Mouse (Mus musculus) heart, embryonic 16.5 days (tissue): Measurements from ENCODE around the gene Gm42791. TPM values are rescaled to one million over a fixed set of nuclear protein-coding genes. Genes with fewer than 3 reads are reported as not detected.

Experiments
- ATAC-seq: fragments of 200-750 bp; cut with Nextera tagmentation; replicated peaks from 2 replicates; pipeline ENCODE4 v1.8.0; 2017; ENCODE audit warnings: moderate number of reproducible peaks; ENCODE audit not compliant: insufficient read depth, low FRiP score; ENCODE audit errors: extremely low read depth
- H3K27ac ChIP-seq: fragments of 300-500 bp; sonication (generic); 2 replicates; pipeline ENCODE4 v1.5.1; 2014; ENCODE audit warnings: mild to moderate bottlenecking, low read length, control low read depth, moderate library complexity
- H3K27me3 ChIP-seq: fragments of 300-500 bp; sonication (generic); 2 replicates; pipeline ENCODE4 v1.6.1; 2014; ENCODE audit warnings: low read length, mixed read lengths; ENCODE audit not compliant: control insufficient read depth, insufficient read depth
- H3K36me3 ChIP-seq: fragments of 300-500 bp; sonication (generic); 2 replicates; pipeline ENCODE4 v1.6.1; 2014; ENCODE audit not compliant: control insufficient read depth, insufficient read depth
- H3K4me1 ChIP-seq: fragments of 300-500 bp; sonication (generic); 2 replicates; pipeline ENCODE4 v1.6.1; 2014; ENCODE audit warnings: low read length, mixed read lengths; ENCODE audit not compliant: control insufficient read depth, insufficient read depth
- H3K4me2 ChIP-seq: fragments of 300-500 bp; sonication (generic); 2 replicates; pipeline ENCODE4 v1.6.1; 2014; ENCODE audit warnings: low read depth, mild to moderate bottlenecking, control low read depth, low read length
- H3K4me3 ChIP-seq: fragments of 300-500 bp; sonication (generic); 2 replicates; pipeline ENCODE4 v1.5.1; 2014; ENCODE audit warnings: mild to moderate bottlenecking, control low read depth, low read length
- H3K9ac ChIP-seq: fragments of 300-500 bp; sonication (generic); 2 replicates; pipeline ENCODE4 v1.6.1; 2014; ENCODE audit warnings: low read length, control low read depth
- H3K9me3 ChIP-seq: fragments of 300-500 bp; sonication (generic); replicated peaks from 2 replicates; pipeline ENCODE4 v1.6.1; 2016; ENCODE audit warnings: low read length; ENCODE audit not compliant: control insufficient read depth
- WGBS: fragments of 180-500 bp; shearing (Covaris S2); extraction: QIAGEN DNeasy Blood & Tissue Kit; methylation state at CpG from one replicate; pipeline ENCODE4 v1.1.7; 2014; 5-methylcytosine and 5-hydroxymethylcytosine counted together
- polyA plus RNA-seq: library from polyadenylated mRNA; unstranded; fragments of >200 nt; fragmentation: Nextera tagmentation; extraction: Ambion mirVana; gene quantifications from 2 replicates; pipeline ENCODE4 v1.2.1, GENCODE M21; 2015

Gene Gm42791
- polyA plus RNA-seq, 1 experiment from 2014 or later: not detected

DNA sequence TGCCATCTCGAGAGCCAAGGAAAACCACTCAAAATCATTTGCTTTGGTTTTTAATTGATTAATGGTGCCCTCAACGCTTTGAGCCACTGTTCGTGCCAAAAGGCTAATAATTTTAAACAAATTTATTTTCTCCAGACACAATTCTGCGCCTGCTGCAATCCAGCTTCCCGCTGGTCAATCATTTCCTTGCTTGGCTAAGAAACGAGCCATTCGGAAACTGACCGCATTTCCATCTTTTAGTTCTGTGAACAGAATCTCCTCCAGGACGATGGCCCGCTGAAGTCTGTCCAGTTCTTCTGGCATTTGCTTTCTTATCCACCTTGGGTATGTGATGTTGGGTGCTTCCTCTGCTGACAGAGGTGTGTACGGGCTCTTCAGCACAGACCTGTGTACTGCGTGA lies 70.4 kb downstream of the Gm42791 start:
- no peak for ATAC-seq
- no peak overlapping the region for H3K27ac ChIP-seq
- peaks cover 10% of the 10 kb centered on the region for H3K4me1 ChIP-seq
- H3K27me3 ChIP-seq: no peaks in the 10 kb centered on the region
- H3K36me3 ChIP-seq: peaks cover 2% of the 10 kb centered on the region; the same call in 1 of the 2 replicates
- WGBS: 78% methylated on average over 12 of the region's 12 CpGs
- H3K9me3 ChIP-seq: no peaks in the 10 kb centered on the region
- H3K4me3 ChIP-seq: no peak overlapping the region
- H3K9ac ChIP-seq: no peak overlapping the region
- no peak overlapping the region for H3K4me2 ChIP-seq

DNA sequence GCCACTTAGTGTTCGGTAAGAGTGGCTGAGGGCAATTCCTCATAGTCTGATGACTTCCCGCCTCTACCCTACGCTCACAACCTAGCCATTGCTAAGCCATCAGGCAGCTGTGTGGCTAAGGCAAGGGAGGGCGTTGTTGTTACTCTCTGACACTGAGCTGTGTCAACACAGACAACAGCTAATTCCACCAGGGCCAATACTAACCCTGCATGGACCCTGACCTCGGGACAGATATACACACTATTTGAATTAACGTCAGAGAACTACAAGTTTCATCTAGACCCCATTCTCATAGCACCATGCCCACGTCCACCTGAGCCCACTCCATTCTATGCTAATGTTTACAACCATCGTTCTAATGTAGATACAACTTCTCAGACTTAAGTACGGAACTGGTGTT lies 70.9 kb downstream of the Gm42791 start:
- Histone ChIP-seq H3K36me3 (peaks cover 2% of the 10 kb centered on the region; the same call in 1 of the 2 replicates), H3K9ac (no peak overlapping the region), H3K4me2 (no peak overlapping the region), H3K4me1 (peaks cover 7% of the 10 kb centered on the region), H3K27me3 (no peaks in the 10 kb centered on the region), H3K4me3 (no peak overlapping the region), H3K27ac (no peak overlapping the region), H3K9me3 (no peaks in the 10 kb centered on the region)
- no peak for ATAC-seq
- WGBS: 86% methylated on average over 9 of the region's 9 CpGs

DNA sequence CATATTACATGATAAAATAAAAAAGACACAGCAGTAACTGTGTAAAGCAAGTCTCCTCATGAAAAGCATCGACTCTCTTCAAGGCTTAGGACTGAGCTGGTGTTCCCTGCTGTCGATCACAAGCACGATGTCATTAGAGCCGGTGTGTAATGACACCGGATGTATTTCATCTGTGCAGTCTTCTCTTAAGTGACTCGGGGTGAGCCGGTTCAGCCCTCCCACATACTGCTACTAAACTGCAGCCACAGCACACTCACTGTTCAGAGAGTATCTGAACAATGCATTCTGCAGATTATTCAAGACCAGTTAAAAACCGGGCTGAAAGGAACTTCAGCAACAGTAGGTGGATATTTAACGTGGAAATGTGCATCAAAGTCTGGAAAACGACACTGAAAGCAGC lies 71.5 kb downstream of the Gm42791 start:
- H3K9ac ChIP-seq: no peak overlapping the region
- no peaks in the 10 kb centered on the region for H3K27me3 ChIP-seq
- no peak for ATAC-seq
- no peaks in the 10 kb centered on the region for H3K9me3 ChIP-seq
- H3K4me1 ChIP-seq: peaks cover 7% of the 10 kb centered on the region
- peaks cover 3% of the 10 kb centered on the region for H3K36me3 ChIP-seq
- no peak overlapping the region for H3K4me3 ChIP-seq
- no peak overlapping the region for H3K27ac ChIP-seq
- WGBS: 64% methylated on average over 10 of the region's 10 CpGs
- H3K4me2 ChIP-seq: no peak overlapping the region

DNA sequence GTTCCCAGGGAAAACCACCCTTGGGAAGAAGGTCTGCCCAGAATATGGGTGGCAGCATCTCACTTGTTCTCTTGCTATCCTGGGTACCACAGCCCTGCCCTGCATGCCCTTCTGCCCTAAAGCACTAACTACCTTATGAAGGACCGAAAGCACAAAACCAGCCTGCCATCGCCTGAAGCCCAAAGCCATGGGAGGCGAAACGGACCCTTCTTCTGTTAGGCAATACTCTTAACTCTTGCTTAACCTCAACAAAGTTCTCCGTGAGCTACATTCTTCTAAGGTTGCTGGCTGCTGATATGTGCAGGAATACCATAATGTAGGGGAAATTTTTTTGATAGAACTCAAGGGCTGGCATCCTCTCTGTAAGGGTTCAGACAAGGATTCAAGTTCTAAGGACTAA lies 72.2 kb downstream of the Gm42791 start:
- ATAC-seq: no peak
- peaks cover 10% of the 10 kb centered on the region for H3K36me3 ChIP-seq
- no peak overlapping the region for H3K27ac ChIP-seq
- no peaks in the 10 kb centered on the region for H3K9me3 ChIP-seq
- H3K4me3 ChIP-seq: no peak overlapping the region
- H3K9ac ChIP-seq: no peak overlapping the region
- peaks cover 5% of the 10 kb centered on the region for H3K4me1 ChIP-seq
- WGBS: 85% methylated on average over 5 of the region's 5 CpGs
- H3K27me3 ChIP-seq: no peaks in the 10 kb centered on the region
- H3K4me2 ChIP-seq: no peak overlapping the region

DNA sequence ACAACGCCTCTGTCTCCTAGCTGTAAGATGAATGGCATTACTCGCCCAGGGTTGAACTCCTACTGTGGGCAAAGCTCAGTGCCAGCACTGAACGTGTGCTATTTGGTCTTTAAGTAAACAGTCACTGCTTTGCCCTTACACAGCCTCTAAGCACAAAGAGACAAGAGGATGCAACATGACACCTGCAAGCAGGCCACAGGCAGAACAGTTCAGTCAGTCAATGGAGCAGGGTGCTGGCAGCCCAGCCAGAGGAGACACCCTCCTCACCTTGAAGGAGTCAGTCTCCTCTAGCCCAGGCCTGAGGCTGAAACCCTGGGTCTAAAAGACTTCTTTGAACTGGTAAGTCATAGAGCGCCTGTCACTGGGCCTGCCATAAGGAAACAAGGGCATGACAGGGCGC lies 76.9 kb downstream of the Gm42791 start:
- H3K36me3 ChIP-seq: peaks cover 24% of the 10 kb centered on the region
- no peak for ATAC-seq
- WGBS: 79% methylated on average over 5 of the region's 5 CpGs
- no peak overlapping the region for H3K4me2 ChIP-seq
- no peaks in the 10 kb centered on the region for H3K4me1 ChIP-seq
- no peak overlapping the region for H3K27ac ChIP-seq
- H3K9me3 ChIP-seq: no peaks in the 10 kb centered on the region
- no peak overlapping the region for H3K9ac ChIP-seq
- no peak overlapping the region for H3K4me3 ChIP-seq
- H3K27me3 ChIP-seq: no peaks in the 10 kb centered on the region

DNA sequence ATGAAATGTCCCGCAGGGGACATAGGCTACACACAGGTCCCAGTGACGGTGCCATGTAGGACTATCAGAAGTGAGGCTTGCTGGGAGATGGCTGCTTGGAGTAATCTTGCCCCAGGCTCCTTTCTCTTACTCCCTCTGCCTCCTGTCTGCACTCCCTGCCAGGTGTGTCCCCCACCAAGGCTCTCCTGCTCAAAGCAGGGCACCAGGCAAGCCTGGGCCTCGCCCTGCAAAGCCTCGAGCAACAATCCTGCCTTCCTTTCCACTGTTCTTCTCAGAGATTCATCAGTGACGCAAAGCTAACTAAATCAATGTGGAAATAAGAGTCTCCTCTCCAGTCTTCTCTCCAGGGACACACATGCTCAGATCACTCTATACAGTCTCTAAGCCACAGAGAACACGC lies 78.2 kb downstream of the Gm42791 start:
- WGBS: 89% methylated on average over 6 of the region's 6 CpGs
- no peak overlapping the region for H3K4me2 ChIP-seq
- ATAC-seq: no peak
- no peaks in the 10 kb centered on the region for H3K9me3 ChIP-seq
- no peak overlapping the region for H3K9ac ChIP-seq
- H3K4me3 ChIP-seq: no peak overlapping the region
- H3K36me3 ChIP-seq: peaks cover 25% of the 10 kb centered on the region
- no peak overlapping the region for H3K27ac ChIP-seq
- no peaks in the 10 kb centered on the region; the same call in 1 of the 2 replicates for H3K4me1 ChIP-seq
- H3K27me3 ChIP-seq: no peaks in the 10 kb centered on the region

DNA sequence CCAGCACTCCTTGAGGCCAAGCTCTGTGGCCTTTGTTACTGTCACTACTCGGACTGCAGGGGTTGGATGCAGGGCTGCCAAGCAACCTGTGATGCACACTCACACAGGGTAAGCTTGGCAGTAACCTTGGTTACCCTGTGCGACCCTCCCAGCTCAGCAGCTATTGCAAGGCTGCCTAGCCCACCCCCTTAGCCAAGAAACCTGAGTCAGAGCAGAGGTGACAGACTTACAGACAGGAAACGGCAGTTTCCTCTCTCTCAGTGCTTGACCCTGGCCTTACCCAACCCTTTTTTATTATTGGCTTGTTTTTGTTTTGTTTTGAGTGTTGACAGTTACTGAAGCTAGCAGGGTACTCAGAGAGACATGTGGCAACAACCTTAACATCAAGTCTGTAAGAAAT lies 82.7 kb downstream of the Gm42791 start:
- Histone ChIP-seq H3K9ac (no peak overlapping the region), H3K4me1 (peaks cover 24% of the 10 kb centered on the region), H3K36me3 (peaks cover 13% of the 10 kb centered on the region; the same call in 1 of the 2 replicates), H3K4me2 (no peak overlapping the region), H3K9me3 (no peaks in the 10 kb centered on the region), H3K27ac (no peak overlapping the region), H3K27me3 (no peaks in the 10 kb centered on the region), H3K4me3 (no peak overlapping the region)
- ATAC-seq: no peak
- 35% methylated on average over 3 of the region's 3 CpGs for WGBS

DNA sequence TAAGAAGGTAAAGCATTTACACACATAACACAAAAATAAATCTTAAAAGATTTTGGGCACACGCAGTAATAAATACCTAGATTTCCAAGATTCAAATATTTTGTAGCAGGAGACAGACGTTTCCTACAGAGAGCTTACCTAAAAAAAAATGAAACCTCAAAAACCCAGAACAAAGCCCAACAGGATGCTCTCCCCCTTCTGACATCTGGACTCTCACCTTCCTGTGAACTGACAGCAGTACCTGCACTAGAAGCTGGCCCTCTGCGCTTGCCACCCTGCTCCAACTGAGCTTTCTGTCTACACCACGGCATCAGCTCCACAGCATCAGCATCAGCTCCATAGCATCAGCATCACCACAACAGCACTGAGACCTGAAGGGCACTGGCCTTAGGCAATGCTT lies 84.9 kb downstream of the Gm42791 start:
- Histone ChIP-seq H3K27ac (no peak overlapping the region), H3K4me1 (peaks cover 24% of the 10 kb centered on the region), H3K9ac (no peak overlapping the region), H3K4me2 (no peak overlapping the region), H3K4me3 (no peak overlapping the region), H3K9me3 (no peaks in the 10 kb centered on the region), H3K27me3 (no peaks in the 10 kb centered on the region), H3K36me3 (peaks cover 7% of the 10 kb centered on the region; the same call in 1 of the 2 replicates)
- ATAC-seq: no peak
- 85% methylated on average over 4 of the region's 4 CpGs for WGBS

DNA sequence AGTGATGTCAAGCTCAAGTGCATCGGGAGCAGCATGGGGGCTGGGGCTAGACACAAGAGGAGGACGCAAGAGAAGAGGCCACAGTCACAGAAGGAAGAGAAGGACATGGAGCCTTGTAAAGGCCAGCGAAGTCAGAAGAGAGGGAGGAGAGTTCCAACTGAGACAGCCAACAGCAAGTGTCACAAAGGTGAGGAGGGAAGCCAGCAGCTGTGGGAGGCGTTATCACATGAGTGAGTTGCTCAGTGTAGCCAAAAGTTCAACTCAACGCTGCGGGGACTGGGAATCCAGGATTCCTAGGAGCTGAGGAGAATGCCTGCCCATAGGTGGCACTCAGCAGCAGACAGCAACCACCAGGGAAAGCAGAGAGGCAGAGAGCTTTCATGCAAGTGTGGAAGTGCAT lies 85.5 kb downstream of the Gm42791 start:
- no peak overlapping the region for H3K4me3 ChIP-seq
- peaks cover 24% of the 10 kb centered on the region for H3K4me1 ChIP-seq
- H3K4me2 ChIP-seq: no peak overlapping the region
- peak overlapping the region; percentile 24 for H3K27ac ChIP-seq
- H3K9ac ChIP-seq: no peak overlapping the region
- peaks cover 7% of the 10 kb centered on the region; the same call in 1 of the 2 replicates for H3K36me3 ChIP-seq
- WGBS: 26% methylated on average over 6 of the region's 6 CpGs
- peak; percentile 33; the same call in 1 of the 2 replicates for ATAC-seq
- no peaks in the 10 kb centered on the region for H3K9me3 ChIP-seq
- no peaks in the 10 kb centered on the region for H3K27me3 ChIP-seq

DNA sequence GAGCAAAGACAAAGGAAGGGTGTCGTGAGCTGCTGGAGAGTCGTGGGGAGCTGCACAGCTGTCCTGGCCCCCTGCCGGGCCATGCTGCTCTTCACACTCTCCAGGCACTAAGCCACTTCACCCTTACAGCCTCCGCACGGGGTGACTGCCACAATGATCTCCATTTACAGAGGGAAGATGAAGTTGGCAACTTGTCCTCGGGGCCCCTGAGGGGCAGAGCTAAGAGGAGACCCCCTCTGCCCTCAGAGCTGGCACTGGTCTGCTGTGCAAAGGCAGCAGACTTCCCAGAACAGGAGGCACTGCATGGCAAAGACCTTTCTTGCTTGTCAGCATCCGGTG lies 85.9 kb downstream of the Gm42791 start:
- Histone ChIP-seq H3K27ac (peak overlapping the region; percentile 24), H3K36me3 (peaks cover 8% of the 10 kb centered on the region; the same call in 1 of the 2 replicates), H3K9ac (no peak overlapping the region), H3K27me3 (no peaks in the 10 kb centered on the region), H3K9me3 (no peaks in the 10 kb centered on the region), H3K4me3 (no peak overlapping the region), H3K4me1 (peaks cover 24% of the 10 kb centered on the region), H3K4me2 (no peak overlapping the region)
- WGBS: 18% methylated on average over 7 of the region's 7 CpGs
- peak; percentile 76 for ATAC-seq
